Mouse (Mus musculus): ENCODE results near the gene Fhl5.

DNA sequence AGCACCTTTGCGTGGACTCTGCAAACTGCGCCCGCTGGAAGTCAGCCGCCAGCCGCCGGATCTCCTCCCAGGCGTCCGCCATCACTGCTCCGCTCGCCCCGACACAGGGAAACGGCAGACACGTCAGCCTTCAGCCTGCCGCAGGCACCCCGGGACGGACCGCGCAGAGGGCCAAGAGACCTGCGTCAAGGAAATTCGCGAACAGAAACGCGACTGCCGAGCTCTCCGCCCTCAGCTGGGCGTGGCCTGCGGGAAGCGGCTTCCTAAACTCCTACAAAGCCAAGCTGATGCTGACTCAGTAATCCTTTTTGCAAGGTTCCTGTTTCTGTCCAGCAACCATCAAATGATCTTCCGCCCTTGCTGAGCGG, 39.0 kb upstream of the Fhl5 start, which contains the start of gene Ufl1:
- TF ChIP-seq POLR2A (IDR thresholded peaks at IDR 0.05; ENCODE audit: extremely low read depth, insufficient read depth, low read length): peak; percentile 89
- TF ChIP-seq CTCF (IDR thresholded peaks at IDR 0.05; ENCODE audit: low read depth, low read length): no peak
